Mouse (Mus musculus) lung, embryonic 14.5 days (tissue): ENCODE results near the gene Lemd2. TPM values are rescaled to one million over a fixed set of nuclear protein-coding genes. Genes with fewer than 3 reads are reported as not detected.
A peak's percentile ranks its signal among the peaks of the same experiment; 100 is the strongest.

Experiments
- ATAC-seq: fragments of 200-750 bp; cut with Nextera tagmentation; 2 replicates; pipeline ENCODE4 v1.8.0; 2017; ENCODE audit warnings: mild to moderate bottlenecking, moderate TSS enrichment, moderate library complexity; ENCODE audit not compliant: insufficient read depth
- DNase-seq: peaks from one replicate; pipeline ENCODE4 v3.0.0-alpha.2; 2015
- H3K27ac ChIP-seq: fragments of 300-500 bp; sonication (generic); 2 replicates; pipeline ENCODE4 v1.5.1; 2014; ENCODE audit warnings: low read depth, mild to moderate bottlenecking, moderate library complexity
- H3K27me3 ChIP-seq: fragments of 300-500 bp; sonication (generic); 2 replicates; pipeline ENCODE4 v1.6.1; 2014; ENCODE audit warnings: low read length, control low read depth; ENCODE audit not compliant: insufficient read depth
- H3K36me3 ChIP-seq: fragments of 300-500 bp; sonication (generic); 2 replicates; pipeline ENCODE4 v1.6.1; 2014; ENCODE audit warnings: control low read depth; ENCODE audit not compliant: insufficient read depth
- H3K4me1 ChIP-seq: fragments of 300-500 bp; sonication (generic); 2 replicates; pipeline ENCODE4 v1.6.1; 2014; ENCODE audit warnings: antibody characterized with exemption, control low read depth; ENCODE audit not compliant: insufficient read depth
- H3K4me2 ChIP-seq: fragments of 300-500 bp; sonication (generic); 2 replicates; pipeline ENCODE4 v1.6.1; 2014; ENCODE audit warnings: mild to moderate bottlenecking
- H3K4me3 ChIP-seq: fragments of 300-500 bp; sonication (generic); 2 replicates; pipeline ENCODE4 v1.5.1; 2014; ENCODE audit warnings: low read depth, low read length
- H3K9ac ChIP-seq: fragments of 300-500 bp; sonication (generic); 2 replicates; pipeline ENCODE4 v1.6.1; 2014
- H3K9me3 ChIP-seq: fragments of 300-500 bp; sonication (generic); 2 replicates; pipeline ENCODE4 v1.6.1; 2016; ENCODE audit warnings: low read depth, low read length, control low read depth
- CTCF ChIP-seq: IDR thresholded peaks from 2 replicates; pipeline ENCODE4 v1.5.1; 2016; ENCODE audit warnings: antibody characterized with exemption, low read depth
- WGBS: fragments of 180-500 bp; shearing (Covaris S2); extraction: QIAGEN DNeasy Blood & Tissue Kit; methylation state at CpG from one replicate; pipeline ENCODE4 v1.1.7; 2014; 5-methylcytosine and 5-hydroxymethylcytosine counted together
- polyA plus RNA-seq: library from polyadenylated mRNA; unstranded; fragments of >200 nt; fragmentation: Nextera tagmentation; extraction: Ambion mirVana; gene quantifications from 2 replicates; pipeline ENCODE4 v1.2.1, GENCODE M21; 2014

Gene Lemd2
- polyA plus RNA-seq, 1 experiment from 2014 or later, result 20.4 TPM

DNA sequence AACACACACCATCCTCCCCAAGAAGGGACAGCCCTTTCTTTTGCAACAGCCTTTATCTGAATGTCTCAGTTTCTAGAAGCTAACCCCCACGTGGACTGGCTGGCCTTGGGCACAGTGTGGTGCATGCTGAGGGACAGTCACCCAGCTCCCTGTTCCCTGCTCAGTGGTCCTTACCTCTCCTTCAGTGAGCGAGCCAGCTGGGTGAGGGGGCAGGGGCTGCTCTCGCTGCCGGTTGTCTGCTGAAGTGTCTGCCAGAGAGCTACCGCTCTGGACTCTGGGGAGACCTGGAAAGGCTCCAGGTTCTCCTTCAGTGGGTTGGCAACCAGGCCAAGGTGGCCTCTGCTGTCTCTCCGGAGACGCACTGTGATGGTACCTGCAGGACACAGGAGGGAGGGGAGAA lies 53.4 kb downstream of the Lemd2 start:
- Histone ChIP-seq H3K9me3 (no peaks in the 10 kb centered on the region), H3K27me3 (no peaks in the 10 kb centered on the region), H3K4me2 (no peak overlapping the region), H3K4me3 (no peak overlapping the region), H3K36me3 (no peaks in the 10 kb centered on the region), H3K9ac (no peak overlapping the region), H3K27ac (no peak overlapping the region), H3K4me1 (no peaks in the 10 kb centered on the region)
- DNase-seq (no peak), ATAC-seq (no peak)
- 60% methylated on average over 7 of the region's 7 CpGs for WGBS
- TF ChIP-seq CTCF, result no peak

DNA sequence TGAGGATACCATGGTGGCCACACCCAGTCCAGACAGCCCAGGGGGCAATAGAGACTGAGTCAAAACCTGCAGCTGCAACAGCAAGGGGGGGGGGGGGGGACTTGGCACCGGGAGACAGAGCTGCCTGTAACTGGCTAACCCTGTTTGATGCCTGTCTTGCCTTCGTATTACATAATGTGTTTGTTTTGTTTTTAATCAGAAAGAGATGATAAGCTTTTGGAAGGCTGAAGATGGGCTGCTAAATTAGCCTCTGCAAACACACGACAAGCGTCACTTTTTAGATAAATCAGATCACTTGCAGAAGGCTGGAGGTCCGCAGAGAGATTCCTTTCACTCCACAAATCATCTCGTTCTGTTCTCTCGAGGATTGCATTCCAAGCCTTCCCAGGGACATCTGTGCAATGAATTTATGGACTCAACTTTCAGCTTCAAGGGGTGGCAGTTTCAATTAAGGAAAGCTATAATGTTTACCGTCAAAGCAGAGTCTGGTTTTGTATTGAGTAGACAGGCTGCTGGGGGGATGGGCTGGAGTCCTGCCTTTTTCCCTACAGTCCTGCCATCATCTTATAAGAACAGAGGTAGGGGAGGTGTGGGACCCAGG lies 57.8 kb downstream of the Lemd2 start:
- DNase-seq, result peak; percentile 47
- ATAC-seq, result no peak
- H3K4me2 ChIP-seq, result no peak overlapping the region
- no peaks in the 10 kb centered on the region for H3K9me3 ChIP-seq
- TF ChIP-seq CTCF, result no peak
- H3K4me3 ChIP-seq, result no peak overlapping the region
- no peak overlapping the region for H3K27ac ChIP-seq
- no peaks in the 10 kb centered on the region for H3K27me3 ChIP-seq
- H3K36me3 ChIP-seq, result no peaks in the 10 kb centered on the region
- 9% methylated on average over 8 of the region's 8 CpGs for WGBS
- no peaks in the 10 kb centered on the region for H3K4me1 ChIP-seq
- no peak overlapping the region for H3K9ac ChIP-seq

DNA sequence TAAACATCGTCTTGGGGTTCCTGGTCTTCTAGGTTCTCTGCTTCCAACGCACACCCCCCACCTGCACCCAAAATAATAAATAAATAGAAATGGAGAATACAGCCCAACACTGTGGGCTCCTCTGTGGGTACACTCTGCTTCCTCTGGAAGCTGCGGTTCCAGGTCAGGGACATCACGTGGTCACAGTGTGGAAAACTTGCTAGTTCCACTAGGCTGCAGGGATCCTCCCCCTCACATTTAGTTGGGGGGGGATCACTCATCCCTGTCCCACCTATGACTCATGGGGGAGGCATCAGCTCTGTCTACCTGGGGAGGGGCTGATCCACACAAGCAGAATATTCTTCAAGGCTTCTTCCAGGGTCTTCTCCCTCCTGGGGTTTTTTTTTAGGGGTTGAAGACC lies 60.1 kb downstream of the Lemd2 start:
- 81% methylated on average over 4 of the region's 4 CpGs for WGBS
- Histone ChIP-seq H3K36me3 (no peaks in the 10 kb centered on the region), H3K4me3 (no peak overlapping the region), H3K9me3 (no peaks in the 10 kb centered on the region), H3K4me1 (no peaks in the 10 kb centered on the region), H3K27me3 (no peaks in the 10 kb centered on the region), H3K9ac (no peak overlapping the region), H3K4me2 (no peak overlapping the region), H3K27ac (no peak overlapping the region)
- no peak for TF ChIP-seq CTCF
- ATAC-seq, result no peak
- no peak for DNase-seq

DNA sequence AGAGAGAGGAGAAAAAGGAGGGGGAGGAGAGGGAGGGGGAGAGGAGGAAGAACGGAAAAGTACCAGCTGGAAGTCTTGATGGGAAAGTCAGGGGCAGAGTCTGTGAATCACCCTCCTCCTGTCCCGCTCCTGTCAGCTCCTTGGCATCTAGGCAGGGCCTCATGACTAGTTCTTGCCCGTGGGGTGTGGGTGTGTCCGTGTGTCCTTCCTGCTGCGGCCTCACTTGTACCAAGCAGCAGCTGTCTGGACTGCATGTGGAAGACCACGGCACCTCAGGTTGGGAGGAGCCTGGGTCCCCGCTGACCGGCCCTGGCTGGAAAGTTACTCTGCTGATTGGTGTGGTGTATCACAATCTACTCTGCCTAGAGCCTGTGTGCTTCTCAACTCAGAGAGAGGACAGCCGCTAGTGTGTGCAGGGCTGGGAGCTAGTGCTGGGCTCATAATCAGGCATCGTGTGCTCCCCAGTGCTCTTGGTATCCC lies 62.3 kb downstream of the Lemd2 start:
- Histone ChIP-seq H3K27ac (no peak overlapping the region), H3K36me3 (no peaks in the 10 kb centered on the region), H3K4me2 (no peak overlapping the region; the same call in 1 of the 2 replicates), H3K27me3 (no peaks in the 10 kb centered on the region), H3K4me1 (no peaks in the 10 kb centered on the region), H3K9me3 (no peaks in the 10 kb centered on the region), H3K4me3 (no peak overlapping the region), H3K9ac (no peak overlapping the region)
- ATAC-seq, result peak; percentile 41; the same call in 1 of the 2 replicates
- WGBS, result 23% methylated on average over 10 of the region's 10 CpGs
- TF ChIP-seq CTCF, result no peak
- DNase-seq, result no peak

DNA sequence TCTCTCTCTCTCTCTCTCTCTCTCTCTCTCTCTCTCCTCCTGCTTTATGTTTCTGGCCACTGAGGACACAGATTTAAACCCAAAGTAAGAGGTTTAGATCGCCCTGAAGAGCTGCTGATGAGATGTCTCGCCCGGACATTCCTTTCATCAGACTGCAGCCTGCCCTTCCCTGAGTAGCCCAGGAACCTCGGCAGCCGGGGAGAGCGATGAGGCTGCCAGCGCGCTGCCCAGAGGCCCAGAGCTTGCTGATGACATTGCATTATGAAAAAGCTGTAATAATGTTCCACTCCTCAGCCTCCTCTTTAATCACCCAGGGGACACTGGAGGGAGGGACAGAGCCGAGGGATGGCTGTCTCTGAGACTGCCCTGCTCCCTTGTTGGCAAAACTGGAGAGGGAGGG lies 64.0 kb downstream of the Lemd2 start:
- H3K9me3 ChIP-seq, result no peaks in the 10 kb centered on the region
- no peak overlapping the region for H3K4me2 ChIP-seq
- H3K4me3 ChIP-seq, result no peak overlapping the region
- no peaks in the 10 kb centered on the region for H3K4me1 ChIP-seq
- no peak overlapping the region for H3K9ac ChIP-seq
- ATAC-seq, result no peak
- H3K27me3 ChIP-seq, result no peaks in the 10 kb centered on the region
- WGBS, result 44% methylated on average over 9 of the region's 9 CpGs
- no peak overlapping the region for H3K27ac ChIP-seq
- H3K36me3 ChIP-seq, result no peaks in the 10 kb centered on the region
- no peak for DNase-seq
- no peak for TF ChIP-seq CTCF

Other genes with a start within 250 kb of the Lemd2 start
- 13.3 TPM in 2 replicates for gene Zbtb9, start 231.3 kb downstream of the Lemd2 start, polyA plus RNA-seq
- 12.0 and 13.8 TPM in 2 replicates for gene Bak1, start 175.5 kb downstream of the Lemd2 start, polyA plus RNA-seq
- 5.1 and 5.8 TPM in 2 replicates for gene Itpr3, start 147.2 kb downstream of the Lemd2 start, polyA plus RNA-seq
- 309 and 315 TPM in 2 replicates for gene Uqcc2, start 70.6 kb downstream of the Lemd2 start, polyA plus RNA-seq
- 0.08 TPM in 1 of 2 replicates, not detected in the other for gene Ip6k3, start 36.7 kb downstream of the Lemd2 start, polyA plus RNA-seq